Mouse (Mus musculus): ENCODE data around the gene Slc37a1. TPM values are rescaled to one million over a fixed set of nuclear protein-coding genes. Genes with fewer than 3 reads are reported as not detected.
"Not testable (repeated sequence)": the region's sequence is repeated elsewhere in the genome, so short reads cannot be mapped to it uniquely, and the experiment has no call there.

Gene Slc37a1
- polyA plus RNA-seq, 3 experiments from 2014 or later: 19.0 to 39.4 (median 23.5) TPM

DNA sequence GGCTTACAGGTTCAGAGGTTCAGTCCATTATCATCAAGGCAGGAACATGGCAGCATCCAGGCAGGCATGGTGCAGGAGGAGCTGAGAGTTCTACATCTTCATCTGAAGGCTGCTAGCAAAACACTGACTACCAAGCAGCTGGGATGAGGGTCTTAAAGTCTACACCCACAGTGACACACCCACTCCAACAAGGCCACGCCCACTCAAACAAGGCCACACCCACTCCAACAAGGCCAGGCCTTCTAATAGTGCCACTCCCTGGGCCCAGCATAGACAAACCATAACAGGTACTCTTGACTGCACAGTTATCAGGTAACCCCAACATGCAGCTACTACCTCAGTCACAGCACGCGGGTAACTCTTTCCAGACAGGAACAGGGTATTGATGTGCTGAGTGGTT lies 68.1 kb downstream of the Slc37a1 start:
- not testable (repeated sequence) for ATAC-seq

DNA sequence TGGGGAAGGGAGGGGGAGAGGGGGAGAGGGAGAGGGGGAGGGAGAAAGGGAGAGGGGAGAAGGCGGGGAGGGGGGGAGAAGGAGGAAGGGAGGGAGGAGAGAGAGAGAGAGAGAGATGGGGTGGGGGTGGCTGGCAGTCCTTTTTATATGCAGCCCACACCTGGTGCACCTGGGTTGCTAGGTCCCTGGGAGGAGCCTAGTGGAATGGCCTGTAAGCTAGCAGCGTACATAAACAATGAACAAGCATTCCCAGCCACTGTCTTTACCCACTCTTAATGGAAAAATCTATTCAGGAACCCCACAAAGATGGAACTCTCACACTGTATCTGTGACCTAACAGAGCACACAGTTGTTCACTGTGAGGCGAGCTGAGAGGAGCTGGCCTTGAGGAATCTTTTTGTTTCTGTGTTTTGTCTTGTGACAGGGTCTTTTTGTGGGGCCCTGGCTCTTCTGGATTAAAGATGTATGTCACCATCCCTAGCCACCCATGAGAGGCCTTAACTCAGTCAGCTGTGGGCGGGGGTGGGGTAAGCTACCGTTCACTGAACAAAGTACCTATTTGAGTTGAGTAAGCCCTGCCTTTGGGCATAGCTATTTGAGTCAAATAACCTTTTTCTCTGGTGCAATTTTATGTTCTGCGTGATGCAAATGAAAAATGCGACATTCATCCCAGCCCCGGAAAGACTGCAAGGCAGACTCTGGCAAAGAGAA lies 69.4 kb downstream of the Slc37a1 start:
- no peak for ATAC-seq

DNA sequence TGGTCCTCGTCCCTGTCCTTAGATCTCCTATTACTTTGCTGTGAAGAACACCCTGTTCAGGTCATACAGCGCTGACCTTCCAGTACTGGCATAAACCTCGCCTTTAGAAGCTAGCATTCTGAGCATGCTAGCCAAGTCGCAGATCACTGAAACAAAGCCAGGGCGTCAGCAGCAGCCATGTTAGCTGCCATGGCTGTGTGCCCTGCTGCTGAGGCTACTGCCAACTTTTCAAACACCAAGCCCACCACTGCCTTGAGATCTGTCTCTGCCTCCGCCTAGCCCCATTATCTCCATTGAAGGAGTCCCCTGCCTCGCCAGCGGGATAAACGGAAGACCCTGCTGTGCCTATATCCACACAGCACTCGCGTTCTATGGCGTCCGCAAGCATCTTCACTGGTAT lies 74.0 kb downstream of the Slc37a1 start:
- no peak for ATAC-seq

DNA sequence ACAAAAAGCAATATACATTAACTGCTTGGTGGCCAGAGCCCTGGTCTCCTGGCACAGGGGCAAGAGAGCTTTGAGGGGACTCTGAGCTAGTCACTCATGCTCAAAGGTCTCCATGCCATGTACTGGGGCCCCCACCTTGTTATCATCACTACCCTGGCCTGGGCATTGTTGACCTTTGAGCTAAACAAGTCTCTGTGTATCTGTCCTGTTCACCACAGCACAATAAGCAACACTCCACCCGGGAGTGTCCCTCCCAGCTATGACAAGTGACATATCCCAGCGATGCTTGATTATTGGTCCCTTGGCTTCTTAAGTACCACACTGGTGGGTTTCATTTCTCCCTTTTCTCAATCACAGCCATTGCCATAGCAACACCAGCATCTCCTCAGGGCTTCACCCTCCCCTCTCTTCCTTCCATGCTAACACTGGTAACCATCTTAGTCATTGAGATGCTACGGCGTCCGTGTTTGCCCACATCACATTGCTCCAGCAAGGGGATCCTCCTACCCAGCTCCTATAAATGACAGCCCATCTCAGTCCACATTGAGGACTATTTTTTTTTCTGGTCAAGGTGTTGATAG lies 79.1 kb downstream of the Slc37a1 start:
- no peak for ATAC-seq

DNA sequence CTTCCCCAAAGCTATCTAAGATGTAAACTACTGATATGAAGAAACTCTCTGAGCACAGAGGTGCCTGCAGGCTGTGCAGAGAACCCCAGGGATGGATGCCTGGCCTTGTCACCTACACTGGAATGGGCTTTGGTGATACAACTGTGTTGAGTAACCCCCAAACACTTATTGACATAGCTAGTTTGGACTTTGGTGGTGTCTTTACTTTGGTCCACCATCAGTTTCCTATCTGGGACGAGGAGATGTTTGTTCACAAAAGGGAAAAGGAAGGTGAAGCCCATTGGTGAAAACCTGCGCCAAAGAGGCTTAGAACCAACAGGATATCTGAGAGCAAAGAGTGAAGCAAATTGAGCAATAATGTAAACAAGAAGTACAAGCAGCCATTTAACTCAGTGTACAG lies 83.6 kb downstream of the Slc37a1 start:
- ATAC-seq: no peak

DNA sequence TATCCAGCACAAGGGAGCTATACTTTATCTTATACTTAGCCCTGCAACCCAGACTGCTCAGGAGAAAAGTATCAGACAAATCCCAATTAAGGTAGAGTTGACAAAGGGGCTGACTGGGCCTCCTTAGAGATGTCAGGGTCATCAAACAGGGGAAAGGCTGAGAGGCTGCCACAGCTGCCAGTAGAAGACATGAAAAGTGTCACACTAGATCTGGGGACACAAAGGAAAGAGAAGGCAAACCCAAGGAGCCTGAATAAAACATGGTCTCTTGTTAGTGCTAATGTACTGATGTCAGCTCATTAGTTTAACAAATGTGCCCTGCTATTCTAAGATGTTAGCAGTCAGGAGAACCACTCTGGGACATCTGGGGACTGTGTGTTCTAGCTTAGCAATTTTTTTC lies 84.3 kb downstream of the Slc37a1 start:
- no peak for ATAC-seq

DNA sequence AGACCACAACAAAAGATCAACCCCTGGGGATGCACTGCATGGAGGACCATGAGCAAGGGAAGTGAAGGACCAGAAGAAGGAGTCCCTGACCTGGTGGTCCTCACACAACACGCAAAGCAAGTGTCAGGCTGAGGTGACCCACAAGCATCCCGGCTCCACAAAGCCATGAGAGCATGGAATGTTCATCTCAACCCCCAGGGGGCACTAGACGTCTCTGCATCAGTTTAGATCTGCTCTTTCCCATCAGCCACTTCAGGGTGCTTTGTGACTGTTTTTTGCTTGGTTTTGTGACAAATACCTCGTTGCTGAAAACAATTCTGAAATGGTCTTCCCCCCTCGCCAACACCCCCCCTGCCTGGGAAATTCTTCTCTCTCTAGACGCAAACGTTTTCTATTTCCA lies 91.4 kb downstream of the Slc37a1 start:
- ATAC-seq: no peak

DNA sequence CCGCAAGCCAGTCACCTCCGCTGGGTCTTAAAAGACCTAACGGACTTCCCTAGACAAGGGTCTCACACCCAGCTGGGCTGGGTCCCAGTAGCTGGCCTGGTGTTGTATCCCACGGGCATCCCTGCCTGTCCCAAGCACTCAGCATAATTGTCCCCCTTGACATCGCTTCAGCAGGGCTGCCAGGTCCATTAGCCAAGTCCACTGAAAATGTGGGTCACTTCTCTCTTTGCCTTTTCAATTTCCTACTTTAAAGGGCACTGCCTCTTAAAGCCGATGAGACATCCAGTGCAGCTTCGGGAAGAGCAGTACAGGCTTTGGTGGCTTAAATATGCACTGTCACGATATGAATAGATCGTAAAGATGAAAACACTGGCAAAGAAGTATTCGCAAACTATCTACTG lies 91.8 kb downstream of the Slc37a1 start:
- no peak for ATAC-seq

DNA sequence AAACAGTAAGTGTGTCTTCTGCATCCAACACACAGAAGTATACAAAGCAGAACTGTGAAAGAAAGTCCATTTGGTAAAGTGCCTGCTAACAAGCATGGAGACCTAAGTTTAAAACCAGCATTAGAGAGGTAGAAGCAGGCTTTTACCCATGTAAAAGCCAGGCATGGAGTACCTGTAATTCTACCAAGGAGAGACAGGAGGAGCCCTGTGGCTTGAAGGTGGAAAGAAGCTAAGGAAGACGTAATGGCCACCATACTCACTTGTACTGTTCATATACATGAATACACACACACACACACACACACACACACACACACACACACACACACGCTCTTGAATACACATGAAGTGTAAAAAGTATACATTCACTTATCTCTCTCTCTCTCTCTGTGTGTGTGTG lies 92.5 kb downstream of the Slc37a1 start:
- ATAC-seq: no peak

DNA sequence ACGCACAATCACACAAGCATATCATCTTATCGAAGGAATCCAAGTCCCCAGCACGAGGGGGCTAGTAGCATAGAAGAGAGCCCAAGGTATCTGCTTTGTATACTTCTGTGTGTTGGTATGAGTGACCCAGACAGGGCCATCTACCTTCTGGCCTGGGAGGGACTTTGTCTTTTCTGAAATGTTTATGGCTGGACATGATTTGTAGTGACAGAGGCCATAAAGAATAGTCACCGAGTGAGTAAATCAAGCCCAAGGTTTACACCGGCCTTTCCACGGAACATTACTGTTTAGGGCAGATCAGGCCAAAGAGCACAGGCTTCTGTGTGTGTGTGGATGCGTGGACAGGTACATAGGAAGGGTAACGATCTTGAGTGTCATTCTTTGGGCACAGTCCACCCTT lies 93.3 kb downstream of the Slc37a1 start:
- no peak for ATAC-seq

DNA sequence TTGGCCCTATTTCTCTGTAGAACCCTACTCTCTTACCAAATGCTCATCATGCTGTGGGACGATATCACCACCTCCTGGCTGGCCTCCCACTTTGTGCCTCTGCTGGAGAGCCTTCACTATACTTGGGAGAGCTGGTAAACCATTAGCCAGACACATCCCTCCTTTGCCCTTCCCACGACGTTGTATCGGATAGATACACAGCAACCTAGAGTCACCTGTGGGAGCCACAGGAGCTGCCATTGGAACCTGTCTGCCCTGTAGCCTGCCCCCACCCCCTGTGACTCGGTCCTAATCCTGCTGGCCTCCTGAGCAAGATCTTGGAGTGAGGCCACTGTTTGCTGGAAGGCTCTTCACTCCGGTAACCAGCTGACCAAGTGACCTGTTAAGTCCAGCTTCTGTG lies 96.7 kb downstream of the Slc37a1 start:
- ATAC-seq: no peak

DNA sequence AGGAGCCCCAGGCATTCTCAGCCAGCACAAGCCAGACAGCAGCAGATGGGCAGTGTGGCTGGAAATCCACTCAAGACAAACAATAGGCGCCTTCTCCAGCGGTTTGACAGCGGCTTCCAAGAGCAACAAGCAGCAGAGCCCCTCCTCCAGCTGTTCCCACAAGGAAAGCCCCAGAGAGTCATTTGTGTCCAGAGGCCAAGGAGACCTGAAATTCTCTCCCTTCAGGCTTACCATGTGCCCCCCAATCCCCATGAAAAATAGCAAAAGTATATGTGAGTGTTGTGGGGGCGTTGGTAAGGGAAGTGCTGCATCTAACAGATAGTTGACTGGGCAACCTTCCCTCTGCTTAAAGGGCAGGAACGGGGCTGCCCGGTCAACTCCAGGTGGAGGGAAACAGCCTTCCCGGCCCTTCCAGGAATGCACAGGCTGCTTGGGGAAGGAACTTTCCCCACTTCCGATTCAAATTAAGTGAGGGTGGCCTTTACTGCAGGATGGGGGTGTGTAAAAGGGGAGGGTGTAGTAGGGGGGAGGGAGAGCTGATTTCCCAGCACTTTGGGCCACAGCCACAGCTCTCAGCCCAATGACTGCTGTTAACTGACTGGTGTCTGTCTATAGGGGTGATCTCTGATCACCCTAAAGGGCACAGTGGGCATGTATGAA lies 98.5 kb downstream of the Slc37a1 start:
- ATAC-seq: no peak

DNA sequence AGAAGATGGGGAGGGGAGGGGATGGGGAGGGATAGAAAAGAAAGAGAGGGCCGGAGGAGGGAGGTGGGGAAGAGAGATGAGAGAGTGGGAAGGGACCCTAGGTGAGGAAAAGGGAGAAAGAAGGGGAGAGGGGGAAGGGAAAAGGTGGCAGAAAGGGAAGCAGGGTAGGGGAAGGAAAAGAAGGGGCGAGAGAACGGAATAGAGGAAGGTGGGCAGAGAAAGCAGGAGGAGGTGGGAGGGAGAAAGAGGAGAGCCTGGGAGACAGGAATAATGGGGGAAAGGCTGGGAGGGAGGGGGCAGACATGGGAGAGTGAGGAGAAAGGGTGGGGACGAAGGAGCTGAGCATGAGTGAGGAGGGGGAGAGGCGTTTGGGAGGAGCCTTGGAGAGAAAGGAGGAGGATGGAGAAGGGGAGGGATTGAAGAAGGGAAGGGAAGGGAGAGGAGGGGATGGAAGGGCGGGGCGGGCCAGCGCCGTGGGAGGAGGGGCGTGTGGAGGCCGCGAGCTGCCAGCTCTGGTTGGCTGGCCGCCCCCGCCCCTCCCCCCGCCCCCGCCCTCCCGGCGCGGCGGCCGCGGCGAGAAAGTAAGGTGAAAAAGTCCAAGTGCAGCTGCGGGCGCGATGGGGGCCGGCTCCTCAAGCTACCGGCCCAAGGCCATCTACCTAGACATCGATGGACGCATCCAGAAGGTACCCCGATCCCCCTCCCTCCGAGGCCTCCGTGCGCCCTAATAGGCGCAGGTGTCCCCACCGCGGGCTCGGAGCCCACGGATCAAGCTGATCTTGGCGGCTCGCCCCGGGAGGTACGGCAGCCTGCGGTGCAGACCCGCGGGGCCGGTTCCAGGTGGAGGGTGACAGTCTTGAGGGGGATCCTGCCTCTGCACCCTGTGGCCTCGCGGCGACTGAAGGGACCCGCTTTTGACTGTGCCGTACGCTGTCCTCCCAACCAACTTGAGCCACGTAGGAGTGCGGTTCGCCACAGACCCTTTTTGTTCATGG lies 99.4 kb downstream of the Slc37a1 start, which contains the start of gene Pde9a:
Pde9a (plus strand) TSS at position 540 of the 995 bp plus-strand sequence.
- no peak for ATAC-seq

DNA sequence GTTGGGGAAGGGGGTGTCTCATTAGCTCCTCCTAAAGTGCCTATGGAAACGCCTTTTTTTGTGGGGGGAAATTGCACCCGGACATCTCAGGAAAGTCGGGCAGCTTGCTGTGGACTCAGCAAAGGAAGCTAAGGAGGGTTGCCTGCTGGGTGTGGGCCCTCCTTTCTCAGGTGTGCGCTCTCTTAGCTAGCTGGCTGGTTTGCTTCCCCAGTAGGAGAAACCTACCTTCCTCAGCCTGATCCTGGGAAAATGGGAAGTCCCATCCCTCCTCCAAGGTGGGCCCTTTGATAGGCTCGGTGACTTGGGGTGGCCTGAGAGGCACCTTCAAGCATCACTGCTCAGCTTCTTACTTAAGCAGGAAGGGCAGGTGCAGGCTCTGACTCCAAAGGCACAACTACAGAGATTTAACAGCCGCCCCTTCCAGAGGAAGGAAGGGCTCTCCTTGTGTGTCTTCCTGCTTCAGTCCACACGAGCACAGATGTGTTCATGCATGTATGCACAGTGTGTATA lies 100.2 kb downstream of the Slc37a1 start:
- ATAC-seq: no peak

DNA sequence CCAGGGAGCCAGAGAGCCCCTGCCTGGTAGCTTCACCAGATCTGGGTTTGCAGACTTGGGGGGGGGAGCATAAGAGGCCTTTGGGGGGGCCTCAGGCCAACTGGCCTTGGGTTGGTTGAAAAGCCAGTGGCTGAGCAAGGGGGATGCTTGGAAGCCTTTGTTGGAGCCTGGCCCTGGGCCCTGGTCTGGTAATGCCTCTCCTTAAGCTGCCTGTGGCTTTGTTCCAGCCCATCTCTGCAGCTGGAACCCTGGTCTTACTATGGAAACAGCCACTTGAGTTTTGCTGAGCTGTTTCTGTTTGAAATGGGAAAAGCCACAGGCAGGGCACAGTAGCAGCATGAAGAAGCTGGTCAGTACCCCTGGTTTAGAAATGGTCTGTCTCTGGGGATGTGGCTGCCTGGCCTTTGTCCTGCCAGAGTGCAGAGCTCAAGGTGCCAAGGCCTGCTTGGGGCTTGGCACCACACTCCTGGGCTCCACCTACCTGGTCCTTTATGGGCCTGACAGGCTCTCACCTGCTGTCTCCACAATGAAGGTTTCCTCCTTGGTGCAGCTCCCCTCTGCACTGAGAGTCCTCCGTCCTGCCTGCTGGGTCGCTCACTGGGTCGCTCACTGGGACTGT lies 102.9 kb downstream of the Slc37a1 start:
- ATAC-seq: no peak

DNA sequence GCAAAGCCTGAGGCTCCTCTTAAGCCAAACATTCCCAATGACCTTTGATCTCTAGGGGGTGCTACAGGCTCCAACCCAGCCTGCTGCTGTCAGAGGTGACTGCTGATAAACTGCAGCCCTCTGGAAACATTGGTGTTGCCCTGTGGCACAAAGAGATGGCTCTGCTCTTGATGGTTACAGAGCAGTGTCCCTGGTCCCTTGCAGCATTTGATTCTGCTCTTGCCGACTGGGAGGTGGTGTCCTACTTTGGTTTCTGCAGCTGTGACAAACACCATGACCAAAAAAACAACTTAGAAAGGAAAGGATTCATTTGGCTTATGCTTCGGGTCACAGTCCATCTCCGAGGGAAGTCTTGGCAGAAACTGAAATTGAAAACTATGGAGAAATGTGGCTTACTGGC lies 104.9 kb downstream of the Slc37a1 start:
- no peak for ATAC-seq

DNA sequence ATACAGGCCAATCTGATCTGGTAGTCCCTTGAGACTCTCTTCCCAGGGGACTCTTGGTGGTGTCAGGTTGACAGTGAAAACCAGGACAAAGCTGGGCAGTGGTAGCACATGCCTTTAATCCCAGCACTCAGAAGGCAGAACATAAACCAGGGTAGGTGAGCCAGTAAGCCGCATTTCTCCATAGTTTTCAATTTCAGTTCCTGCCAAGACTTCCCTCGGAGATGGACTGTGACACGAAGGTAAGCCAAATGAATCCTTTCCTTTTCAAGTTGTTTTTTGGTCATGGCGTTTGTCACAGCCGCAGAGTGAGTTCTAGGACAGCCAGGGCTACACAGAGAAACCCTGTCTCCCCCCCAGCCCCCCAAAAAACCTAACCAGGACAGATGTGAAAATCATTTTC lies 105.4 kb downstream of the Slc37a1 start:
- no peak for ATAC-seq

DNA sequence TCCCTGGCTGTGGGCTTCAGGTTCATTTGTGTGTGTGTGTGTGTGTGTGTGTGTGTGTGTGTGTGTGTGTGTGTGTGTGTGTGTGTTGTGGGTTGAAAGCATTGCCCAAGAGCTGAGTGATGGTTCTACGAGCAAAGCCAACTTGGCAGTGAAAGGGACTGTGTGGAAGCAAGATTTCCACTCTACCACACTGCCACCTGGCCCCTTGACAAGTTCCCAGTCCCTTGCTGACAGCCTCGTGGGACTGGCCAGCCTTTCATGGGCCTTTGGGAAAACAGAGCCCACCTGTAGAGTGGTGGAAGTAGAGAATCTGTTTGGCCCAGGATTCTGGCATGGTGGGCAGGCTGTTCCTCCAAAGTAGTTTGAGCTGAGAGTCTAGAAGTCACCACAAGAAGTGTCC lies 107.2 kb downstream of the Slc37a1 start:
- no peak for ATAC-seq

DNA sequence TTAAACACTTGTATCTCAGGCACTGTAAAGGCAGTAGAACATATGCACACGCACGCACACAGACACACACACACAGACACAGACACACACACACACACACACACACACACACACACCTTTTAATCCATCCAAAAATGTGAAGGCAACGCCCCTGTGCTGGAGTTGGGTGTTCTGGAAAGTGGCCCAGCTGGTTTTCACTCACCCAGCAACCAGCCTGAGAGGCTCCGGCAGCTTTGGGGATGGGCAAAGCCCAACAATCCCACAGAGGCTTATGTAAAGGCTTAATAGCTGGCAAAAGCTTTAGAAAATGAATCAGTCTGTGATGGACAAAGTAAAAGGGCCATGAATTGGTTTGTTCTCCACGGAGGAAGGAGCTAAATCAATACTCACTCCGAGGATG lies 113.7 kb downstream of the Slc37a1 start:
- ATAC-seq: no peak
